Mouse (Mus musculus) T-cell, adult 2 months (primary cell): ENCODE data around the gene Prim1.

Experiments used
- DNase-seq: peaks from one replicate; pipeline ENCODE4 v3.0.0; 2022; ENCODE audit warnings: low spot score

Prim1 gene

GRCm38 (mm10) chr10:128015068-128015934 is at the start of gene Prim1:
Gene Prim1, plus strand, starts transcription at chr10:128015168.
- peak; percentile 81 for DNase-seq

GRCm38 (mm10) chr10:127966506-127966905 is 48.5 kb upstream of the Prim1 start:
- no peak for DNase-seq

GRCm38 (mm10) chr10:127969820-127970219 is 45.1 kb upstream of the Prim1 start:
- no peak for DNase-seq

- DNase-seq: no peak
Observed at GRCm38 (mm10) chr10:127970359-127970831, 44.6 kb upstream of the Prim1 start.

DNA sequence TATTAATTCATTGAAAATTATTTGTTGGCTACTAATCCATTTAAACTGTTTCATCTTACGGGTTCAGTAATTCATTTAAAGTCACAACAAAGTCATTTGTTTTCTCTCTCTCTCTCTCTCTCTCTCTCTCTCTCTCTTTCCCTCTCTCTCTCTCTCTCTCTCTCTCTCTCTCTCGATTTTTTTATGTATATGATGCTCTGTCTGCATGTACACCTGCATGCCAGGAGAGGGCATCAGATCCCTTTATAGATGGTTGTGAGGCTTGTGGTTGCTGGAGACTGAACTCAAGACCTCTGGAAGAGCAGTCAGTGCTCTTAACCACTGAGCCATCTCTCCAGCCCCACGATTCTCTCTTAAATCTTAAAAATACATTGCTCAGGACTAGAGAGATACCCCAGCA is 43.8 kb upstream of the Prim1 start:
- no peak for DNase-seq

- DNase-seq: no peak
Observed at GRCm38 (mm10) chr10:127974062-127974461, 40.9 kb upstream of the Prim1 start.

GRCm38 (mm10) chr10:127975503-127975902 is 39.5 kb upstream of the Prim1 start:
- no peak for DNase-seq

DNA sequence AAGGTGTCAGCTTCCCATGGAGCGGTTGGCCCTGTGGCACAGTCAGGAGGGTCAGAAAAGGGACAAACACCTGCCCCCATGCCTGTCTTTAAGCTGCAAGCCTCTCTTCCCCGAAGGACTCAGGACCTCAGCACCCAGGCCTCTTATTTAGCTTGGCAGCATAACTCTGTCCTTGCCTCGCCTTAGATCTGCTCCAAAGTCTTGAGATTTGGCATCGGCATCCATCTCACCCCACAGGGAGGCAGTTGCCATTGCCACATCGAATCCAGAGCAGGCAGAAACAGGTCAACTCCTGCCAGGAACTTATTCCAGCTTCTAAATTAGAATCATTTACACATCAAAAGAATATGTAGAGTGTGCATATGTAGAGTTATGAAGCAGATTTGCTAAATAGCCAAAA is 30.3 kb upstream of the Prim1 start:
- DNase-seq: no peak

DNA sequence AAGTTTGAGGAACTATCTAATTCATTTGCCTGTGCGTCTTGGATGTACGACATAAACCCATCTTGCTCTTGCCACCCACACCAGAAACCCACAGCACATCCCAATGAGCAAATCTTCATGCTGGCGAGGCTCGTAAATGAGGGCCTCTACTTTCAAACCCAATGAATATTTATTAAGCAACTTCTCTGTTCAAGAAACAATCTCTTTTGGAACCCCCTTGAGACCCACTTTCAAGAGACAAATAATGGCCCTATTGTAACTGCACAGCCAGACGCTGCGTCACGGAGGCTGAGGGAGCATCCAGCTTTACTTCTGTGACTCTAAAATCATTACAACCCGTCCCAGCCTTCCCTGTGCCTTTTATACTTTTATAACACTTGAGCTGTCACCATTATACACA is 29.4 kb upstream of the Prim1 start:
- DNase-seq: no peak

DNA sequence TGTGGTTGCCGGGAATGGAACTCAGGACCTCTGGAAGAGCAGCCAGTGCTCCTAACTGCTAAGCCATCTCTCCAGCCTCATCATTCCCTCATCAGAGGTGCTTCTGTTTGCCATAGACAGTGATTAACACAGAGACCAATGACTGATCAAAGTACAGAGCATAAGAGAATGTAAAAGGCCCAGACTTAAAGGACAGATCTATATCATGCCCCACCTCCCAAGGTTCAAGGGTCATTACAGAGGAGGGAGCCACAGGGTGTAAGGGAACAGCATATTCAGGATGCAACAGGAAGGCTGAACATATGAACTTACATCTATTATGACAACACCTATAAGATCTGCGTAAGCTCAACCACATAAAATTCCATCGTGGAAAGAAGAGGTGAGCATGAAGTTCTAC is 18.3 kb upstream of the Prim1 start:
- no peak for DNase-seq

DNA sequence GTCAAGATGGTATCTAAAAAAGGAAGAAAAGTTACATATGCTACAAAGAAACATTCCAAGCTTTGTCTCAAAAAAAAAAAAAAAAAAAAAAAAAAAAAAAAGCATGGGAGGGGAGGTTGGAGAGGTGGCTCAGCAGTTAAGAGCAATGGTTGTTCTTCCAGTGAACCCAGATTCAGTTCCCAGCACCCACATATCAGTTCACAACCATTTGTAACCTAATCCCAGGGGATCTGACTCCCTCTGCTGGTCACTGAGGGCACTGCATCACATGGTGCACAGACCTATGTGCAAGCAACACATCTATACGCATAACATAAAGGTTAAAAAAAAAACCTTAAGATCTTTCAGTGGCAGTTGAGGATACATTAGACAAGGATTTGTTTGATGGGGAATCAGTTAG is 16.7 kb upstream of the Prim1 start:
- no peak for DNase-seq

- DNase-seq: no peak
Observed at GRCm38 (mm10) chr10:128003281-128003801, 11.6 kb upstream of the Prim1 start.

DNA sequence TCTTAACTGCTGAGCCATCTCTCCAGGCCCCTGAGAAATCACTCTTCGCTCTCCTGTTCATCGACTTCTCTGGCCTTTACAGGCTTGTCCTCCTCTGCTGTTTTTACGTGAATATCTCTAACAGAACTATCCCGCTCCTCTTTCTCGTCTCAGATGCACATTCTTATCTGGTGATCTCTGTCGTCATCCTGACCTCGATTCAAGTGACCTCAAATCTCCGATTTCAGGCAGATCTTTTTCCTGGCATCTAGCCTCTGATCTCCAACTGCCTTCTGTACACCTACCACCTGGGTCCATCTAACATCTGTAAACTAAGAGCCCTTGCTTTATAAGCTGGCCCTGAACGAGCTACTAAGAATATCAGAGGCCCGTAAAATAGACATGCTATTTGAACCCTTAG is 10.1 kb upstream of the Prim1 start:
- no peak for DNase-seq

DNA sequence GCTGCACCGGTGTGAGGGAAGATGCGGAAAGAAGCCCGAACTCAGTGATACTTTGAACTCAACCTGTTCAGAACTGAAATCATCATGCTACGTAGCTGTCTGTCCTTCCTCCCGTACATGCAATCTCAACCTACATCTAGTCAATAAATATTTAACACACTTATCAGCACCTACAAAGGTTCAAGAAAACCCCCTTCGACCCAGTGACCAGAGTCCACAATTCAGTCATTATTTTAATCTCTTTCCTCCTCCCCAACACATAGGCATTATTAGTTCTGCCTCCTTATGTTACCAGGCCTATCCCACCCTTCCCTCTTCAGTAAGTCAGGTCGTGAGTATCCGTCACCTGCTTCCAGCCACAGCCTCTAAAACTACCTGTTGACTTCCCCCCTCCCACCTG is 9.5 kb upstream of the Prim1 start:
- no peak for DNase-seq

DNA sequence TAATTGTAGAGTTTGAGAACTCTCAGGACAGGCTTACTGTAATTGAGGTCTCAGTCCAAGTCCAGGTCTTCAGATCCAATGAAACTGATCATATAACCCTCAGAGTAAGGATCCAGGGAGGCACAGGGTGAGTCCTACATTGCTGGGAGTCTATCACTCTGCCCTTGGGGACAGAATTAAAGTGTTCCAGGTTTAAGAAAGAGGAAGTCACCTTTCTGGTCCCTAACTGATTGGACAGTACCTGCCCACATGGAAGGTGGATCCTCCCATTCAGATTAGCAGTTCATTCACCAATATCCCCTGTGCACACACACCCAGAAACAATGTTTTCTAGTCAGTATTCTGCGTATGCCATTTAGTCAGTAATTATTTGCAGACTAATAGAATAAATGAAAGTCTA is 7.5 kb upstream of the Prim1 start, which contains the start of gene Hsd17b6:
TSS of gene Hsd17b6 (minus strand) at position 166 of the 400 bp plus-strand sequence.
- no peak for DNase-seq

DNA sequence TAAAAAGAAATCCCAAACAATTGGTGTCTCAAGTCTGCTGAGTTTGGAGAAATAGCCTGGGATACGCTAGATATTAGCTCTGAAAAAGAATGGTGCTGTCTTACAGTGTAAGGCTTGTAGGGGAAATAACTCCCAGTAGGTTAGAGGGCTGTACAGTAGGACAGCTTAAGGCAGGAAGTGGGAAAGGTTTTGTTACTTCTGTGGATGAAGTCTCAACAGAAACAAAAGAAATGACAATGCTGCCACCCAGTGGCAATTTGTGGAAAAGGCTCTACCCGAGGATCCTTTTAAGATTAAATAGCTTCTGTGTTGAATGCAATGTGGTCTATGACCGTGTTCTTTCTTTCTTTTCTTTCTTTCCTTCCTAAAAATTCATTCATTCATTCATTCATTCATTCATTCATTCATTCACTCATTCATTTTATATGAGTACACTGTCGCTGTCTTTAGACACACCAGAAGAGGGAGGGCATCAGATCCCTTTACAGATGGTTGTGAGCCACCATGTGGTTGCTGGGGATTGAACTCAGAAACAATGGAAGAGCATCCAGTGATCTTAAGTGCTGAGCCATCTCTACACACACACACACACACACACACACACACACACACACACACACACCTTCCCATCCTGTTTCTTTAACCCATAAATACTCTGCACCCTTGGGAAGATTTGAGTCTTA is 6.6 kb upstream of the Prim1 start:
- DNase-seq: peak; percentile 73

DNA sequence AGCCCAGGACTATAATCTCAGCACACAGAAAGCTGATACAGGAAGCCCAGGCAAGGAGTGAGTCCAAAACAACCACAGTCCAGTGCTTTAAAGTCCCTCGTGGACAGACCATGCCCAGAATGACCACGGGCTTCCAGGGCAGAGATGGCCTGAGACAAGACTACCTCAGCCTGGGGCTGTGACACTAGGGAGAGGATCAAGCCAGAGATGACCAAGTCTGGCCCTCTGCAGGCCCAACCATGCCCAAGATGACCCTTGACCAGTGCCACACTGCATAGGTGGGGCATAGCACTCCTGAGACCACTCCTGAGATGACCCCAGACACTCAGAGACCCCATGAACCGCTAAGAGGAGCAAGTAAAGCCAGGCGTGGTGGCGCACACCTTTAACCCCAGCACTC is 5.2 kb upstream of the Prim1 start:
- DNase-seq: no peak

- DNase-seq: no peak
Observed at GRCm38 (mm10) chr10:128022196-128022595, 7.2 kb downstream of the Prim1 start.

GRCm38 (mm10) chr10:128023496-128023895 is 8.5 kb downstream of the Prim1 start:
- DNase-seq: no peak

DNA sequence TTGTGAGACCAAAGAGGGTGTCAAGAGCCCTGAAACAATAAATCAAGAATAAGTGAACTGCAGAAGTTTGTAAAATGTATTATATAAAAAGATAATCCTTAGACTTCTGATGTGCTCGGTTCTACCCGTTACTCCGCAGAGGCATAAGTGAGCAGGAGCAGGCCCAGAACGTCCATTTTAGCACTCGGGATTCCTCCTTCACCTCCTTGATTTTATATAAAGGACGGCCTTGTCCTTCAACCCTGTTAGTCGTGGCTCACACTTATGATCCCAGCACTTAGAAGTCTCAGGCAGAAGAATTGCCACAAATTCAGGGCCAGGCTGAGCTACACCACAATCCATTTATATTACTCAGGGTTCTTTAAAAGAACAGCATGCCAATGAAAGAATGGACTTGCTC is 15.0 kb downstream of the Prim1 start:
- no peak for DNase-seq

DNA sequence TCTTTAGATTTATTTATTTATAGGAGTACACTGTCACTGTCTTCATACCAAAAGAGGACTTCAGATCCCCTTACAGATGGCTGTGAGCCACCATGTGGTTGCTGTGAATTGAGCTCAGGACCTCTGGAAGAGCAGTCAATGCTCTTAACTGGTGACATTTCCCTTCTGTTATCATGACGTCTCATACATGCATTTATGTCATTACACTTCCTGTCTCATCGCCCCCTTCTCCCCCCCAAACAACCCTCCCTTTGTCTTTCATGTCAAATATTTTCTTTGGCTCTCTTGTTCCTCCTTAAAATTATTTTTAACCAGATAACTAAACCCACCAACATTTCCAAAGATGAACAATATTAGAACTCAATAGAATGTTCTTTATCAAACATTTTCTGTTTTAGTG is 15.9 kb downstream of the Prim1 start:
- DNase-seq: no peak

GRCm38 (mm10) chr10:128036746-128037425 is 21.9 kb downstream of the Prim1 start:
- no peak for DNase-seq
